Comparison of ENCODE assay signal across 8 mouse cellular contexts in genomic region chr4:53878542-53879417, GRCm38 (mm10). TPM values are rescaled to one million over a fixed set of nuclear protein-coding genes. Genes with fewer than 3 reads are reported as not detected.
DNase-seq lines count a peak whose midpoint lies in the region; ATAC-seq and TF ChIP-seq lines count a peak whose summit lies in the region.

No protein-coding gene starts in this region.

- H3K9ac ChIP-seq in embryonic facial prominence, embryonic 12.5 days = no peak overlapping the region
- no peak overlapping the region for H3K9ac ChIP-seq in intestine, embryonic 14.5 days (ENCODE audit: low read length)
- H3K9ac ChIP-seq in neural tube, embryonic 15.5 days (replicated peaks) = peak overlapping the region; percentile 37; the same call in 1 of the 2 replicates
- H3K9ac ChIP-seq in liver, postnatal 0 days (replicated peaks) = no peak overlapping the region

- H3K4me1 ChIP-seq in embryonic facial prominence, embryonic 12.5 days = peaks cover 10% of the 10 kb centered on the region
- 0 out of 2 replicates have a peak, but pooled peaks cover 4% of the 10 kb centered on the region for H3K4me1 ChIP-seq in intestine, embryonic 14.5 days (replicated peaks; ENCODE audit: control insufficient read depth, insufficient read depth, low read length)
- H3K4me1 ChIP-seq in neural tube, embryonic 15.5 days = peaks cover 19% of the 10 kb centered on the region
- H3K4me1 ChIP-seq in liver, postnatal 0 days (ENCODE audit: insufficient read depth) = no peaks in the 10 kb centered on the region

- peak overlapping the region; percentile 40 for H3K4me2 ChIP-seq in embryonic facial prominence, embryonic 12.5 days (replicated peaks)
- H3K4me2 ChIP-seq in intestine, embryonic 14.5 days (ENCODE audit: low read length) = peak overlapping the region; percentile 48
- H3K4me2 ChIP-seq in neural tube, embryonic 15.5 days = peak overlapping the region; percentile 53
- no peak overlapping the region for H3K4me2 ChIP-seq in liver, postnatal 0 days (ENCODE audit: low read depth, low read length)

- H3K27ac ChIP-seq in embryonic facial prominence, embryonic 12.5 days = no peak overlapping the region
- no peak overlapping the region for H3K27ac ChIP-seq in intestine, embryonic 14.5 days (ENCODE audit: low read depth)
- H3K27ac ChIP-seq in neural tube, embryonic 15.5 days (replicated peaks) = peak overlapping the region; percentile 76
- H3K27ac ChIP-seq in liver, postnatal 0 days (ENCODE audit: low read depth) = no peak overlapping the region

- no peak for ATAC-seq in embryonic facial prominence, embryonic 12.5 days (ENCODE audit: insufficient number of reproducible peaks, insufficient read depth, low FRiP score, low TSS enrichment)
- no peak for ATAC-seq in intestine, embryonic 14.5 days (replicated peaks; ENCODE audit: low FRiP score, low TSS enrichment, low read depth)
- peak; percentile 79 for ATAC-seq in neural tube, embryonic 15.5 days (ENCODE audit: low FRiP score)
- no peak for ATAC-seq in liver, postnatal 0 days

- intact Hi-C loops in left cerebral cortex, postnatal 4 days (cut with DNase I) = no loop called here
- intact Hi-C loops in gastrocnemius, postnatal 14 days (cut with DNase I; ENCODE audit: low total_unique reads) = no loop called here

- H3K27me3 ChIP-seq in embryonic facial prominence, embryonic 12.5 days = no peaks in the 10 kb centered on the region
- H3K27me3 ChIP-seq in intestine, embryonic 14.5 days (replicated peaks; ENCODE audit: control insufficient read depth, insufficient read depth, low read length) = no peaks in the 10 kb centered on the region
- H3K27me3 ChIP-seq in neural tube, embryonic 15.5 days (replicated peaks) = no peaks in the 10 kb centered on the region
- H3K27me3 ChIP-seq in liver, postnatal 0 days (ENCODE audit: insufficient read depth, low read length) = no peaks in the 10 kb centered on the region

- H3K36me3 ChIP-seq in embryonic facial prominence, embryonic 12.5 days = no peaks in the 10 kb centered on the region
- no peaks in the 10 kb centered on the region for H3K36me3 ChIP-seq in intestine, embryonic 14.5 days (ENCODE audit: control insufficient read depth, insufficient read depth, low read length)
- no peaks in the 10 kb centered on the region for H3K36me3 ChIP-seq in neural tube, embryonic 15.5 days
- H3K36me3 ChIP-seq in liver, postnatal 0 days (replicated peaks; ENCODE audit: insufficient read depth, low read length) = no peaks in the 10 kb centered on the region

- DNase-seq in left cerebral cortex, postnatal 4 days = peak; percentile 35
- DNase-seq in left cerebral cortex, adult 11 months (ENCODE audit: low spot score) = no peak
- DNase-seq in intestine, embryonic 14.5 days (ENCODE audit: low spot score) = peak; percentile 55
- no peak for DNase-seq in gastrocnemius, postnatal 14 days
- no peak for DNase-seq in spleen, postnatal 10 days (ENCODE audit: low spot score in 2 of 2)
- DNase-seq in liver, postnatal 0 days = no peak

- no peaks in the 10 kb centered on the region for H3K9me3 ChIP-seq in embryonic facial prominence, embryonic 12.5 days
- no peaks in the 10 kb centered on the region for H3K9me3 ChIP-seq in intestine, embryonic 14.5 days (ENCODE audit: control insufficient read depth, low read length)
- no peaks in the 10 kb centered on the region for H3K9me3 ChIP-seq in neural tube, embryonic 15.5 days (replicated peaks)
- H3K9me3 ChIP-seq in liver, postnatal 0 days (ENCODE audit: low read length) = no peaks in the 10 kb centered on the region

- no peak for TF ChIP-seq EP300 in liver, postnatal 0 days (IDR thresholded peaks at IDR 0.05; ENCODE audit: low read depth)

- 0 out of 2 replicates have a peak overlapping the region, but pooled peaks have one; percentile 8 for H3K4me3 ChIP-seq in embryonic facial prominence, embryonic 12.5 days
- peak overlapping the region; percentile 13; the same call in 1 of the 2 replicates for H3K4me3 ChIP-seq in intestine, embryonic 14.5 days (ENCODE audit: low read depth, low read length)
- H3K4me3 ChIP-seq in neural tube, embryonic 15.5 days (replicated peaks) = no peak overlapping the region
- H3K4me3 ChIP-seq in liver, postnatal 0 days (ENCODE audit: low read depth, low read length) = no peak overlapping the region

- no peak for TF ChIP-seq CTCF in liver, postnatal 0 days (IDR thresholded peaks at IDR 0.05; ENCODE audit: low read depth)

- 26% methylated on average over 24 of the region's 24 CpGs for WGBS in embryonic facial prominence, embryonic 12.5 days
- 26% methylated on average over 24 of the region's 24 CpGs for WGBS in intestine, embryonic 14.5 days
- WGBS in neural tube, embryonic 15.5 days = 13% methylated on average over 24 of the region's 24 CpGs
- WGBS in liver, postnatal 0 days (ENCODE audit: insufficient replicate concordance) = 69% methylated on average over 24 of the region's 24 CpGs

RNA-seq across cellular contexts. Expression of gene Tmem38b, which starts 52.9 kb away (rescaled TPM):
- 10 to 100 TPM in 1 of 2 experiments, 1 to 10 TPM in 1; 8.2 to 11.2 TPM for total RNA-seq in left cerebral cortex, postnatal 4 days (2021)
- polyA plus RNA-seq in embryonic facial prominence, embryonic 12.5 days (2016; fragmentation: Nextera tagmentation; extraction: Ambion mirVana) = 7.9 and 8.5 TPM in 2 replicates
- 6.2 and 7.2 TPM in 2 replicates for polyA plus RNA-seq in intestine, embryonic 14.5 days (2014; fragmentation: Nextera tagmentation; extraction: Ambion mirVana)
- polyA plus RNA-seq in neural tube, embryonic 15.5 days (2015; fragmentation: Nextera tagmentation; extraction: Ambion mirVana) = 7.2 and 7.4 TPM in 2 replicates
- 10 to 100 TPM; 47.0 to 55.7 TPM for total RNA-seq in gastrocnemius, postnatal 14 days (2021)
- 15.2 and 17.0 TPM in 2 replicates for polyA plus RNA-seq in liver, postnatal 0 days (2015; fragmentation: Nextera tagmentation; extraction: Ambion mirVana)

Comparison
In these comparisons a context has a peak if more than half of its experiments do, and no peak if none do; other contexts are left out.
1. DNase-seq: peak in left cerebral cortex, postnatal 4 days (single experiment) and intestine, embryonic 14.5 days (single experiment); none in left cerebral cortex, adult 11 months (single experiment), gastrocnemius, postnatal 14 days (single experiment), spleen, postnatal 10 days (0 of 2) and liver, postnatal 0 days (single experiment).
2. H3K4me3 ChIP-seq: peak in embryonic facial prominence, embryonic 12.5 days (single experiment) and intestine, embryonic 14.5 days (single experiment); none in neural tube, embryonic 15.5 days (single experiment) and liver, postnatal 0 days (single experiment).